Mouse (Mus musculus) cerebellum, adult 18-20 months (tissue): Measurements from ENCODE around the gene Agtpbp1.

Experiments
- DNase-seq, 2 experiments: peaks; one replicate each; pipeline ENCODE4 v3.0.0; 2021

Agtpbp1 gene

DNA sequence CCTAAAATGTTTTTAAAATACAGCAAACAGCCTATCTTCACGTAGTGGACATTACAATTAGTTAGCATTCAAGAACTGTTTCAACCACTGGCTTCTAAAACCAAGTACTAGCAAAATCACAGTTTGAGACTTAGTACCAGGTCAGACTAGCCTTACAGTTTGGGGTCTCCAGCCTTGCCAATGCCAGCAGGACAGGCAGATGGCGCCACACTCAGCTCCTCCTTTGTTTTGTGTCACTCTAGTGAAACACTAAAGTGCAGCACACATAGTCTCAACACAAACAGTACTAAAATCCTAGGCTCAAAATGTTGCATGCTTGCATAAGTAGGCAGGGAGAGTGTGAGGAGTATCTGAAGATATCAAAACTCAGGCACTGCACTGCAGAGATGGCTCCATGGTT lies 53.8 kb downstream of the Agtpbp1 start:
- no peak for DNase-seq

DNA sequence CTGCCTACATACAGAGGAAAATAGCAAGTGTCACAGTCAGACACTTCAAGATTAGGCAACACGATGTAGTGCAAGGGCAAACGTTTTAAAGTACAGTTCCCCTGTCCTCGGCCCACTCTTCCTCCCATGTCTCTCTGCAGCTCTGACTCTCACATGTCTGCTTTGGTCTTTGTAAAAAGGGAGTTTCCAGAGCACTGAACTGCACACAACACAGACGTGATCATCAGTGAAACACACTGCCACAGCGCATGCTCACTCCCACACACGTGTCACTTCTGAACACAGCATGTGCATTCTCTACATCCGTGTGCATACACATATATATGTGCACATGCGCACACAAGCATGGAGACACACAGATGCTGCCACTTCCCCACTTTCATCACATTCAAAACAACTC lies 54.5 kb downstream of the Agtpbp1 start:
- DNase-seq, result no peak

DNA sequence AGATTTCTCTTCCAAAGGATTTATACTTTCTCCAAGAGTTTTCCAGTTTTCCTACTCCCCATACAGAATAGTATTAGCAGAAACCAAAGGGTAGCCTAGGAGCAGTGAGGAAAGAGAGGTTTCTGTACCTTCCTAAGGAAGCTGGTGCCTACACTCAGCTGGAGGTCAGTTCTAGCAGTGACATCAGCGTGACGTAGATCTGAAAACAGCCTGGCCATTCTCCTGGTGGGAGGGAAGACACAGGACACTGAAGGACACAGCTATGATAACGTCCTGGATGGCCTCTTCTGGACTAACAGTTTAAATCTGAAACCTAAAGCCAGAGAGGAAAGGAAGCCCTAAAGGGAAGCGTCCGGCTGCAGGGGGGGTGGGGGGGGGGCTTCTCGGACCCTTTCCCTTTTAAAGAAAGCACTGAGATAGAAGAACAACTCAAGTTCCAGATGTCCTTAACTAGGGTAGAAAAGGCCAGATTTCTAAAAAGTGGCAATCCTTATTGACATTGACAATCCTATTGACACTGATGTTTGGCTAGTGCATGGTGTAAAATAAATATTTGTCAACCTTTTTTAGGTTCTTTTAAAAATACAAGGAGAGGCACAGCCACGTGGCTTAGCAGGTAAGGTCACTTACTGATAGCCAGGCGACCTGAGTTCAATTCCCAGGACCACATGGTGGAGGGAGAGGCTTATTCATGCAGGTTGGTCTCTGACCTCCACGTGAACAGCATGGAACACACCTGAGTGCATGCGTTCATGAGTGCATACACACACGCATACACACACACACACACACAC lies 63.6 kb downstream of the Agtpbp1 start:
- DNase-seq, result no peak

DNA sequence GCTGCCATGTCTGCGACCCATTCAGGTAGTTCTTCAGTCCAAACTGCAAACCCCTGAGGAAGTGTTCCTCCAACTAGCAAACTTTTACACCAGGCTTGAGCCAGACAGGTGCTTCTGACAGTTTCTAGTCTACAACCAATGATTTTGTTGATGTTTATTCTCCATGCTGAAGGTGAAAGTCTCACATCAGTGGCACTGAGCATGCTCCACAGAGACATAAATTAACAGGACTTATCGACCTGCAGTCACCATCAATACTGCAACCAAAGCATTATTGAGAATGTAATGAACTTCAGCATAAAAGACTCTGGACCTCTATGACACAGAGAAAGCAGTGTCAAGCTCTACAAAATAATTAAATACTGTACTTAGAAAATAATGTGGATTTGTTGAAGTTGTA lies 64.2 kb downstream of the Agtpbp1 start:
- DNase-seq, result no peak

DNA sequence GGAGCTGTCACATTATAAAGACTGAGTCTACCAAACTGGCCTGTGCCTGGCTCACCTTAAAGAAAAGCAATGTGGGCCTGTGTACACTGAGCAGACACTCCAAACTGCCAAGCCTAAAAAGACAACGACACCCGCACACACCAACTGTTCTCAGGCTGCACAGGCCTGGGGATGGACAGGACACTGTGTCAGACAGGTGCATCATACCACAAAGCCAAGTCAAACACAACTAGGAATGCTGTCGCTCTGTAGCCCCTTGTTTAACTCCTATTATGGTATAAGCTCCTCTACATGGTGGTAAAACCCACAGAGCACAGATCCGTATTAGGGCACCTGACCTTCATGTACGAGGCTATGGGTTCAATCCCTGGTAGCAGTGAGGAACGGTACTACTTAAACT lies 65.5 kb downstream of the Agtpbp1 start:
- no peak for DNase-seq

DNA sequence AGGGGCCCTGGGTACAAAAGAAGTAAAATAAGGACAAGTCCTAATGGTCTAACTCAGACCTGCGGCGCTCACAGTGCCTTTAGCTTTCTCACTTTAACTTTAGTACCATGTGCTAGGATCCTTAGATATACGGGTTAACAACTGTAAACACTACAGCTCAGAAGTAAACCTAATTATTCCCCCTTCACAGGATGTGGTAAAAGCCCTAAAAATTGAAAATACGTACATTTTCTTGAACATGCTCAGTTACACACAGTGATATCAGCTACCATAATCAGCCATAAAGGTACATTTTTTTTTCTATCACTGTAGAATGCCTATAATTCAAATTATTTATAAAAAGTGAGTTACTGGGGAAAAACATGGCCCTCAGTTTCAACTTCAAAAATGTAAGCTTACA lies 67.0 kb downstream of the Agtpbp1 start:
- DNase-seq, result no peak

DNA sequence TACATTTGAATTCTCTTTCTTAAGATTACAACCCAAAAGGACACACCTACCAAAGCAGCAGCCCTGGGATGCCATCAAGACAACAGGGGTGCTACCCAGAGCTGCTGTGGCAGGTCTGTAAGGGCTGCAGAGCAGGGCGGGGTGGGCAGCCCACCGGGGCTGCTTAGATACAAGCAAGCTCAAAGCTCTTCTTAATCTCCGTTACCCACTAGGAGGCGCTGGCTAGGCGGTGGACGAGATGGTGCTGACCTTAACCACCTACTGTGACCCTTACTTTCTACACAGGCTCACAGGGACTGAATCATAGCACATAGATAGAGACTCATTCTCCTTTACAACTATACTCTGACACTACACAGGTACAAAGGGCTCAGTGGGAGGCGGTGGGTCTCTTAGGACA lies 70.0 kb downstream of the Agtpbp1 start:
- DNase-seq, result peak; percentile 63 to 64

DNA sequence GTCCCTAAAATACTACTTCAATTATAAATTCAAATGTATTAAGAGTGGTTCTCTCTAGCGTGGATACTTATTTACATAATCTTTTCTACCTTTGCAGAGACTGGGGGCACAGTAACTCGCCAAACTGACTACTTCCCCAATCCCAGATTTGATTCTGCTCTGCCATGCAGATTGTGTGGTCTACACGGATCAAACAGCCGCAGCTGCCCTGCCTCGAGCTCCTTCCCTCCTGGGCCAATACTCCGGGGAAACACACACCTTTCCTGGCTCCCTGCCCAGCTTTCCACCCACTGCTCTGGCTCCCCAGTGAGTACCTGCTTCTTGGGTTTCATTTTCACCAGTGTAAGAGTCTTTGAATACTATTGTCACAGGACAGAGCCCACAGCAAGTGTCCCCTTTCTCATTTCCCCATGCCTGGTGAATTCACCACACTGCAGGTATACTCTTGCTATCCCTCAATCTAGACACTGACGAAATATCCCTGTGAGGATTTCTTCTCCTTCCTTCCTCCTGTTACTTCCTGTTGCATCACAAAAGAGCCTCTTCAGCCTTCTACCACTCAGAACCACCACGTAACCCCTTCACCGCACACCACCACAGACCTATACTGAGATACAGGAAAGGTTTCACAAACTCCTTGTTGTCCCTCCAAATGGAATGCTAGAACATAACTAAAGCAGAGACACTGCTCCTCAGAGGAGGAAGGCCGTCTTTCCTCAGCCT lies 75.2 kb downstream of the Agtpbp1 start:
- DNase-seq, result peak; percentile 30 to 54

DNA sequence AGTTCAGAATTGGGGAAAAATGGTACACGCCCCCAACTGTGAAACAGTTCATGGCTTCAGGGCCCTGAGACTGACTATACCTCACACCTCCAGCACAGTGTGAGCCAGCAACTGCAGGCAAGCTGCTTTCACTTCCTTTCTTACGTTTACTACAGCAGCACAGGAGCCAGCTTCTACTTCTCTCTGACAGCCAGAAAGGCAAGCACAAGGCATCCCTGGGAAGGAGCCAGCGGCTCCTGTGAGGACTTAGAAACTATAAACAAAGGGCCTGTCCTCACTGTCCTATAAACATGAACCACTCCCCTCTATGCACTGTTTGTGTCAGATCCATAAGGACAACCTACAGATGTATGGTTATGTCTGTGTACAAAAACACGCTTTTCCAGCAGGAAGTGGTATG lies 76.4 kb downstream of the Agtpbp1 start:
- peak in 1 of 2 experiments; percentile 35 for DNase-seq

DNA sequence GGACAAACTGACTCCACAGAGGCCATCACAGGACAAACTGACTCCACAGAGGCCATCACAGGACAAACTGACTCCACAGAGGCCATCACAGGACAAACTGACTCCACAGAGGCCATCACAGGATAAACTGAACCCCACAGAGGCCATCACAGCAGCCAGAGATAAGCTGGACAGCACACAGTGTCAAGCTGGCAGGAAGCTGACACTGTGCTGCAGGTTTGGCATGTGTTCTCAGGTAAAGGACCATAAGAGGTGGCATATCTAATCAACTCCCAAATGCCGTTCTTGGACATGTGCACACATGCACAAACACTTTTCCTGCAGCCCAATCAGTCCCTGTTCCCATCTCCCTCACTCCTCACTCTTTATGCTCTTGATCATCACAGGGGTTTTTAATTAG lies 78.6 kb downstream of the Agtpbp1 start:
- DNase-seq, result peak in 1 of 2 experiments; percentile 28

DNA sequence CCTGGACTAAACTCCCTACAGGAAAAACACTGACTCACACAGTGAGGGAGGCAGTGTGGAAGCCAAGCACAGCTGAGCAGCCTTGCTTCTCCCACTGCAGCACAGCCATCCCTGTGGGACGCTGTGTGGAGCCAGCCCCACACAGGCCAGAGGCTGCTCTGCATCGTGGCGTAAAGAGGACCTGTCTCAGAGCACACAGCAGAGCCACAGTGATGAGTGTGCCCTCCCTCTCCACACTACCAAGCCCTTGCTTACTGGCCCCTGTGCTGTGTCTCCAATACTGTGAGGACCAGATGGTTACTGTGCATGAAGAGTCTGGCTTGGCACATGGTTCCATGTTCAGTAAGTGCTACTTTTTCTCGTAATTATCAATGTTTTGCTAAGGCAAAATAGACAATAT lies 79.2 kb downstream of the Agtpbp1 start:
- DNase-seq, result peak; percentile 55 to 63

DNA sequence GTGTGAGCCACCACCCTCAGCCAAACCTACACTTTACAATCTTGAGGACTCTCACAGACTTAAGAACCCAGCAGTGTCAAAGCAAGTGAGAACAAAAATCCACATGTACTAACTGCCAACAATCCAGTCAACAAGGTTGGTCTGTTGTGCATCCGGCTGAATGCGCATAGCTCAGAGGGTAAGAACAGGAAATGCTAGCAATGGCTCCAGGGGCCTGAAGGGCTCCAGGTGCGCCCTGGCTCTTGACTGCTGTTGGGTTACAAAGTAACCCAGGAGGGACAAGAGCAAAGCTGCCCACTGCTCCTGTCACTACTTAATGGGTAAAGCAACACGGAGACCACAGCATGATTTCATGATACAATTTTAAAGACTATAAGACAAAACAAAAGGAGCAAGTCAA lies 81.4 kb downstream of the Agtpbp1 start:
- no peak for DNase-seq

DNA sequence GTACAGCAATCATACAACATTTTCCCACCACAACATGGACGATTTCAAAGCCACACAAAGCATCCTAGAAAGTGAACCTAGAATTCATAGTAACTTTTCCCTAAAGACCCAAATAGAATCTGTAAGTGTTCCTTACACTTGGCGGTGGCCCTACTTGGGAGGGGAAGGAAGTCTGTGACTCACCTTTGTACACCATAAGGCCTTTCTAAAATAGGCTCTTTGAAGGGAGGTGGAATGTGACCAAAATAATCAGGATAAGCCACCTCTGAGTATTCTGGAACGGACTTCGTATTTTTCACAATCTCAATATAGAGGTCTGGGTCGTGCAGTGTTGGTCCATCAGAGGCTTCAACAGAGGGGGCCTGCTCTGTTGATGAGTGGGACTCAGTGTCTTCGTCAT lies 85.2 kb downstream of the Agtpbp1 start:
- peak in 1 of 2 experiments; percentile 42 for DNase-seq

DNA sequence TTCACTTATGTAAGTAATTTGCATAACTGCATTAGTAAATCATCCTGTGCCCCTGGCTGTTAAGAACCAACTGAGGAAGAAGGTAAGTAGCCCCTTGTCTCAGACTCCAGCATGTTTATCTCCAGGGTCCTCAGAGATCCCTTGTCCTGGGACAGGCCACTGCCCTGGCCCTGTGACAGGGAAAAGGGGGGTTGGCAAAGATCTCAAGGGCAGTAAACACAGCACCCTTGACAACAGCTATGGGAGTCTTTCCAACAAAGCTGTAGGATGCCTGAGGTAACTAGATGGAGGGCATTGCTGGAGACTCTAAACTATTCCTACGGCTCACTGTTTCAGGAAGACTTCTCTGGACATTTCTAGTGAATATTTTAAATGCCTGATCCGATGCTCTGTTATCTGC lies 85.7 kb downstream of the Agtpbp1 start:
- DNase-seq, result peak; percentile 38 to 43

DNA sequence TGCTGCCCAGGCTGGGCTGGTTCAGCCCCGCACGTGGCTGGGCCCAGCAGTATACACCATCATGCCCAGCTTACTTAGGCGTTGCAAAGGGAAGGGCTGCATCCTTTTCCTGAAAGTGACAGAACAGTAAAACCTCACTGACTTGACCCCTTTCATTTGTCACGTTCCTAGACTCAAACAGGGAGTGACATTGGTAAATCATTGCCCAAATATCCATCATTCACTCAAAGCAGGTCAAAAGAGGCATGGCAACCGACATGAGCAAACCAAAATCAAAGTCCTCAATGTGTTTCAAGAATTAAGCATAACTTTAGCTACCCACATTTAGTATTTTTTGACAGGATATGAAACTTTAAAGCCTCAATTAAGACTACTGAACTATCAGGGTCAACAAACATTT lies 86.8 kb downstream of the Agtpbp1 start:
- DNase-seq, result no peak

DNA sequence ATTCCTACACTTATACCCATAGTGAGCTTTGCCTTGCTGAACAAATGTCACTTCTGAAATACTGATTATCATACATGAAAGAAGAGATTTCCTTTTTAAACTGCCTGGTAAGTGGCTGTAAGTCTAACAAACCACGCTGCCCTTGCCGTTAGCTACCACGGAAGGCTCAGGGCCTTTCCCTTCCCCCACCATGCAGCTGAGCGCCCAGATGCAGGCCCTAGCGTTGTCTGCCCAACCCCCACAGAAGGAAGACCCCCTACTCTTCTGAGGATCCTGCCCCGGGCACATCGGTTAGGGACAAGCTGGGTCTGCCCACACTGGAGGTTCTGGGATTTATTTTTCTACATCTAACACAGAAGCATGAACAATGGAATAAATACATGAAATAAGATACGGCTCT lies 89.2 kb downstream of the Agtpbp1 start:
- DNase-seq, result no peak

DNA sequence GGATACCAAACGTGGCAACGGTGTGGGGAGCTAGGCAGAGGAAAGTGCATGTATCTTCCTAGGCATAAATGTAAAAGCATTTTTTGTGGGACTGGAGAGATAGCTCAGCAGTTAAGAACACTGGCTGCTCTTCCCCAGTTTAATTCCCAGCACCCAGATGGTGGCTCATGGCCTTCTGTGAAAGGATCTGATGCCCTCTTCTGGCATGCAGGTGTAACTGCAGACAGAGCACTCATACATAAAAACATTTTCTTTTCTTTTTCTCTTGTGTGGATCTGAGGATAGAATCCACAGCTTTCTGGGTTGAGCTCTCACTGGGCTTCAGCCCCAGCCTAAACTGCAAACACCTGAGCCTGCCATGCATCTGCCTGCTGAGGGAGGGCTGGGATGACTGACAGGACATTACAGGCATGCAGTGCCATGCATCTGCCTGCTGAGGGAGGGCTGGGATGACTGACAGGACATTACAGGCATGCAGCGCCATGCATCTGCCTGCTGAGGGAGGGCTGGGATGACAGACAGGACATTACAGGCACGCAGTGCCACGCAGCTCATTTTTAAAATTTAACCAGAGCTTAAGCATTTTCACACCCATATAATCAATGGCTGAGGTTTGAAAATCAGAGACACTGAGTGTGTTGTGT lies 90.3 kb downstream of the Agtpbp1 start:
- no peak for DNase-seq

DNA sequence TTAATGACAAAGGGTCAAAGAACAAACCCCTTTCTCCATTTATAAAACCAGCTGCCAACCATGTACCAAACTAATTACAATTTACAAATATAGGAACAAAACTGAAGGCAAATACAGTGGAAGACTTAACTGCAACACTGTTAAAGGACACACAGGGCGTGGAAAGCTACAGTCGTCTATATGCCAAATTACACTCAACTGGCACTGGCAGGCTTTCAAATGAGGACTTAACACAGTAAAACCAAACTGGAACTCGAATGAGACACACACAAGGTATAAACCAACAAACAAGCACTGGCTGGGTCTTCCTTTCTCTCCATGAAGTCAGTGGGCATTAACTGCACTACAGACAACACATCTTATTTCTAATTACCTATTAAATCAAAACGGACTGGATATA lies 94.3 kb downstream of the Agtpbp1 start:
- DNase-seq, result no peak

DNA sequence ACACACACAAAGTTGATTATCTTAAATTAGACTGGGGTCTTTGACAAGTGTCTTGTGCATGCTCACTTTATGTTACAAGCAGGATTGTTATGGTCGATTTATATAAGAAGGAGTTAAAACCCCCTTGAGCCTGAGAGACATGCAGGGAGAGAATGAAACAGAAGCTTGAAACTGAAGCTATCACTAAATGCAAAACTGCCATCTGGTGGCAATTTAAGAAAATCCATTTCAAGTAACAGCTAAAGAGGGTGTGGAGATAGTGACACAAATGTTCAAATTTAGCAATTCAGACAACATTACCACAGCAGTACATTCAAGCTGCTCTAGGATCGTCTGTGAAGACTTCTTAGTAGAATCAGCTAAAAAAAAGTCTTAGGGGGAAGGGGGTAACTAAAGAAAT lies 95.9 kb downstream of the Agtpbp1 start:
- no peak for DNase-seq

DNA sequence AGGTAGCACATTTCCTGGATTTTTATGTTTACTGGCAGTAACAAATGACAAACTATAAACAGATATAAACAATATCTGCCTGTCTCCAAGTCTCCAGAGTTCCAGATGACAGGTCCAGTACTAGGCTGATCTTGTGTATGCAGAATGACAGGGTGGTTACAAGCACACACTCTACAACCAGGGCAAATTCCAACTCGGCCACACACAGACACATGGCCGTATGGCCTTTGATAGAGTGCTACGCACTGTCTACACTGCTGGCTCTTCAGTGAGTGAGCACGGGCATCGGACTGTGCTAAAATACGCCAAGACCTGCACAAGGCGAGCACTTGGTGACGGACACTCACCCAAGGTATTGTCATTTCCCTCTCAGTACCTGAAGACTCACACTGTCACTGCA lies 97.7 kb downstream of the Agtpbp1 start:
- DNase-seq, result no peak

DNA sequence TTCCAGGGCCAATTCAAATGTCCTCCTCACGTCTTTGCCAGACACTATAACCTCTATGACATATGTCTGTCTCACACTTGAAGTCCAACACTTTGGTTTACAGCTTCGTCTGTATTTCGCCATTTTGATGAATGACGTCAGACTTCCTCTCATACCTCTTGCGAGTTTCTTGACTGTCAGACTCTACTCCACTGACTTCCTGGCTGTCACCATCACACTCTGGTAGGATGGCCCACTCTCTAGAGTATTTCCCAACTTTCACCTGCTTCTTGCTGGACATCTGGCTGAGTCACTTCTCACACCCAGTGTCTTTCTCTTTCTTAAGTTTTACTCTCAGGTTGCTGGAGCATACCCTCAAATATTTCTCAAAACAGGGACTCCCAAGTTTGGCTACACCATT lies 98.8 kb downstream of the Agtpbp1 start:
- no peak for DNase-seq

DNA sequence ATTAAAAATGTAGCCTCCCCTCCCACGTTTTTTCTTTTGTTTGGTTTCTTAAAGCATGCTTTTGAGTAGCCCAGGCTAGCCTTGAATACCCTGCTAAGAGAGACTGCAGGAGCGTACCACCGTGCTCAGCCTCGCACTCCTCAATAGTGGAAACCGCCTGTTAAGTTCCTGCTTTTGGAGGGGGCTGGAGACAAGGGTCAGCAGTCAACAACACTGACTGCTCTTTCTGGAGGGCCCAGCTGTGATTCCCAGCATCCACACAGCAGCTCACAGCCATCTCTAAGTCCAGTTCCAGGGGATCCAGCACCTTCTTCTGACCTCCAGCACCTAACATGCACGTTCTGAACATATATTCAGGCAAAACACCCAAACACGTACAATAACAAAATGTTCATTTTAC lies 99.6 kb downstream of the Agtpbp1 start:
- no peak for DNase-seq

DNA sequence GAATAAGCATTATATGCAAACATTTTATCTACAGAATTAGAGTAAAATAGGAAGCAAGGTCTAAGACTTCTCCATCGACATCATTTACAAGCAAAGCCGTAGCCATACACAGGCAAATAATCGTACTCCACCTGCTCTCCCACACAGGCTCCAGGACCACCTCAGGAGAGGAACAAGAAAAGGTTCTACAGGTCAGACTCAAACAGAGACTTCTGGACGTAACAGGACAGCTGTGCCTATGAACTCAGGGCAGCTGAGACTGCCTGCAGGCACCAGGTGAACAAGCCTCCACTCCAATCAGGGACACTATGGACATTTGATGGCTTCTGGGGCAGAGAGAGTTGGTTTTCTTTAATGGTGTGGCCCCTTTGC lies 103.6 kb downstream of the Agtpbp1 start:
- no peak for DNase-seq
